Mouse (Mus musculus) urinary bladder, postnatal 10 days (tissue): ENCODE results near the gene Tcap.

ENCODE experiments used
- DNase-seq: peaks from one replicate; pipeline ENCODE4 v3.0.0; 2022; ENCODE audit warnings: low spot score

Gene Tcap

GRCm38 (mm10) chr11:98383261-98384030, at the start of gene Tcap:
TSS of gene Tcap (plus strand) at chr11:98383811.
- no peak for DNase-seq

GRCm38 (mm10) chr11:98333981-98334741, 49.5 kb upstream of the Tcap start:
- no peak for DNase-seq

DNA sequence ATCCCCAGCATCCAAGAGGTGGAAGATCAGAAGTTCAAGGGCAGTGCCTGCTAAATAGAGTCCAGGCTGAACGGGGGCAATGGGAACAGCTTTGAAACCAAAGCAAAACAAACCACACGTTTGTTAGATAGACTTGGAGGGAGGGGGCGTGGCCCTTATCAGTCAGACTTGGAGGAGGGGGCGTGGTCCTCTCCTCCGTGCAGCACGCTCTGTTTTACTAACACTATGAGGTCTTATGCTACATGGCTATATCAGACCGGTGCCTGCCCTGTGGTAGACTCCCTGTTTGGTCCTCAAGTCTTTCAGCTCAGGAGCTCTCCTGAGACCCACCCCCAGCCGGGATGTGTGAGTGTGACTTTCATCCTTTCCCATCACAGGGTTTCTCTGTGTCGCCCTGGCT, 48.4 kb upstream of the Tcap start:
- DNase-seq = no peak

DNA sequence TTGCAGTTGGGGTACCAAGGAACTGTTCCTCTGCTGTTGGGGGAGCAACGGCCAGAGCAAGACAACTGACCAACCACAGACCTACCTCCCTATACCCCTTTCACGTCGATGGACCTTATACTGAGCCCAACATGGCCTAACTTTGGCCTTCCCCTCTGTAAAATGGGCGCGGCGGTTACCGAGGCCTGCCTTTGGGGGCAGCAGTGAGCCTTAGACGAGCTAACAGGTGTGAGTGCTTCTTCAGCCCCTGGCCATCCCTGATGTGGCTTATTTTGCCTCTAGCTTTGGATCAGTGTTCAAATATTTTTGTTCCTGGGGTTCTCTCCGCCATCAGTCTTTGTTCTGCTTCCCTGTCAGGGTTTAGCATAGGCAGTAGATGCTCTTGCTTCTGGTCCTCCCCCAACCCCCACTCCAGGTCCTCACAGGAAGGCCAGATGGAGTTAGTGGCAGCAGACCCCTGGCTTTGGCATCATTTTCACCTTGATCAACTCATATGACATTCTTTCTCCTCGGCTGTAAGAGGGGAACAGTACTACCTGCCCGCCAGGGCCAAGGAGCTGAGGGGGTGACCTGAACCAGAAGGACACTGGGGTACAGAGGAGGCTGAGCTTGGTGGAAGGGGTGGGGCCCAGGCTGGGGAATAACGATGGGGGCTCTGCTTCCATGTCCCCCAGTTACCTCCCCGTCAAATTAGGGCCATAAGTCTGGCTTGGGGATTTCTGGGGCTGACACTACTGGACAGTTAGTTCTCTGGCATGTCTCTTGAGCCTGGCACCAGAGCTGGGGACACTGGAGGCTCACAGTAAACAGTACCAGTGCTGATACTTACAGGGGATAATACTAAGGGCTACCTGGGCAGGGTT, 47.1 kb upstream of the Tcap start:
- no peak for DNase-seq

DNA sequence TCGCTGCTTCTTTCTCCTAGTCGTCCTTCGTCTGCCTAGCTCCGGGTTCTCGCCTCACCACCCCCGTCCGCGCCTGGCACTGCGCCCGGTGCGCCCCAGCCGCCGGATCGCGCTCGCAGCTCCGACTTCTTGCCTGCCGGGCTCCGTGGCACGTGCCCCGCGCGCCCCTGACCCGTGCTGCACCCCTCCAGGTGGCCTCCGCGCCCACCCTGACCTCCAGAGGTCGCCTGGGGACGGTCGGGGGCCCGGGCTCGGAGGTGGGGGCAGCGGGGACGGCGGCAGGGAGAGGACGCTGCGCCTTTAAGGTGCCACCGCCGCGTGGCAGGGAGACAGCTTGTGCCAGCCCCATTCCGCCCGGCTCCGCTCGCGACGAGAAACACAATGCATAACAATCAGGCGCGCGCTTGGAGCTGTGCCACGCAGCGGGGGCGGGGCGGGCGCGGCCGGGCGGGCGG, 45.1 kb upstream of the Tcap start:
- no peak for DNase-seq

DNA sequence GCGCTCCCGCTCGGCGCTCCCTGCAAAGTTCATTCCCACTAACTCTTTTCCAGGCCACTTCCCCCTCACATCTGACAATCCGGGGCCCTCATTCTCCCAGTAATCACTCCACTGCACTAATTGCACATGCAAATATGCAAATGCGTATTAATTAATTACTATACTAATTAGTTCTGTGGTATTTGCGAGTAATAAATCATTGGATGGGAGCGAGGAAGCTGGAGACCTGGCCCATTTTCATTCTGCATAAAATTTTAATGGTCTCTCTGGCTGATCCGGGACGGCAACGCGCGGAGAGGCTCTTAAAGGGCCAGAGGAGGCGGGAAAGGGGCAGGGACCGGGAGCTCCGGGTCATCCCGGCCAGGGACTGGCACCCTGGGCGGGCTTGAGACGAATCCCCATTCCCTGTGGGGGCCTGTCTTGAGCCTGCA, 44.5 kb upstream of the Tcap start:
- DNase-seq = no peak

DNA sequence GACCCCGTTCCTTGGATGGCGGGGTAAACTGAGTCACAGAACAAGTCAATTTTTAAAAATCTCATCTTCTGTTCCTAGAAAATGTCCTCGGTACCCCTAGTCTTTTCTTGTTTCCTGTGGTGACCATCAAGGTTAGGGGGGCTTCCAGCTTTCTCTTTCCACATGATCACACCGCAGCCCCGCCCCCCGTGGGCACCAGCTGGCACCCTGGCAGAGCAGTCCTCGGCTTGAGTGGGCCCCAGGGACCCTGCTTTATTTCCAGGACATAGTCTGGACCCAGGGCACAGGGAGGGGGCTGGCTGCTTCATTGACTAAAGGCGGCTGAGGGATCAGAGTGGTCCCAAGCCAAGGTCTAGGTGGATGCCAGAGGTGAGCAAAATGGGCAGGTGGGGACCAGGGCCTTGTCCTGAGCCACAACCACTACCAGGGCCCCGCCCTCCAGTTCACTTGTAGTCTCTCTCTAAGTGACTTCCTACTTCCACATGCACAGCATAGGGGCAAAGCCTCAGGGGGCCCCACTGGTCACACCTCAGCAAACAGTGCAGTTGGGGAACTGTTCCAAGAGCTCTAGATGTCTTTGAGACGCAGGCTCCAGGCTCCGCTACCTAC, 43.8 kb upstream of the Tcap start:
- no peak for DNase-seq

DNA sequence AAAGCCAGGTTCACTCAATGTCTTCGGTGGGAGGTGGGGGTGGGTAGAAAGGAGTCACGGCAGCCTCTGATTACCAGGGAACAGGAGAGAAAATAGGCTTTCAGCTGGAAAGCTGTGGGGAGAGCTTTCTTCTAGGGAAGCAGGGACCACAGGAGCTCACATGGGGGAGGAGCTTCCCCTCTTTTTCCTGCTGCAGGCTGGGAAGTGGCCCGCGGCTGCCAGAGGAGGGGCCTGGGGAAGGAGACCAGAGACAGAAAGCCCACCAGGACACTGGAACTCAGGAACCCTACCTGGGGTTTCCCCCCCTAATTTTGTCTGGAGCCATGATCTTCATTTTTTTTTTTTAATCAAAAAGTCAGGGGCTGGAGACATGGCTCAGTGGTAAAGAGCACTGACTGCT, 43.0 kb upstream of the Tcap start:
- DNase-seq = no peak

DNA sequence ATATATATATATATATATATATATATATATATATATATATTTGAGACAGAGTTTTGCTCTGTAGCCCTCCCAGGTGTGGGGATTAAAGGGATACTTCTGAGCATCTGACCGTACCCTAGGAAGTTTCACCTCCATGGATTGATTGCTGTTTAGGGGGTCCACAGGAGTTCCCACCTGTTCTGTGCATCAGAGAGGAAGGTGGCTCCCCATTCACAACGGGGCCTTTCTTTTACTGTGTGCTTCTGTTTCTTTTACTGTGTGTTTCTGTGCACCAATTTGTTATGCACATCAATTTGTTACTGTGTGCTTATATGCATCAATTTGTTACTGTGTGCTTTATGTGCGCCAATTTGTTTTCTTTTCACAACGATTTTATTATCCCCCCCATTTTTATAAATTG, 42.4 kb upstream of the Tcap start:
- no peak for DNase-seq

DNA sequence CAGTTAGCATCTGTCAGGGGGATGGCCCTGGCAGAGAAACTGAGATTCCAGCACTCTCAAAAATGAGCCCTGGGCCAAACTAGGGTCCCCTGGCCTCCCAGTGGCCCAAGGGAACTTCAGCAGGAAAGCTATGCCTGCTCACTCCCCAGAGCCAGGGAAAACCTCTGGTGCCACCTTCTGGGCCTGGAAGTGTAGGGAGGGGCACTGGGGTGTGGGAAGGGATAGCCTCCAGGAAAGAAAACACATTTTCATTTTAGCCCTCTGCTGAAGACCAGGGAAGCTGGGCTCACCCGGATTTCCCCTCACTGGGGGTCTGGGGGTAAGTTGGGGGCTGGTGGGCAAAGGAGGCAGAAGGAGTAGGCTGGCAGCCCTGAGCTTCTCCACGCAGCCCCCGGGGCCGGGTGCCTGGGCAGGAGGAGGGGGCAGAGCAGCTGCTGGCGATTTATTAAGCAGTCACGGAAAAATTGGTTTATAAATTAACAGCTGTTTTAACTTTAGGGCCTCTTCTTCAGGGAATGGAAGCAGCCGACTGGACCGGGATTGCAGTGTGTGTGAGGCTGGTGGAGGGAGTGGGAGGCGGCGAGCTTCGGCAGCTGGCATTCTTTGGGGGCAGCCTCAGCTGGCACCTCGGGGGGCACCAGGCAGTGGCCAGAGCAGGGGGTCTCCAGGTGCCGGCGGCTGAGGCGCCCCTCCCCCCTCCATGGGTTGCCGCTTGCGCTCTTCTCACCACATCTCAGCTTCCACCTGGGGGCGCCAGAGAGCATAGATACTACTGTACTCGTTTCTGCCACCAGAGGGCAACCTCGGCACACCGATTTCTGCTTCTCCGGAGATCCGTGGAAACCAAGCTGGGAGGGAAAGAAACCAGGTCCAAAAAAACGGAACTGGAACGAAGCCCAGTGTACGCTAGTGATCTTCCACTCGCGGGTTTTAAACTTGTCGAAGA, 41.3 kb upstream of the Tcap start:
- DNase-seq = peak; percentile 74

DNA sequence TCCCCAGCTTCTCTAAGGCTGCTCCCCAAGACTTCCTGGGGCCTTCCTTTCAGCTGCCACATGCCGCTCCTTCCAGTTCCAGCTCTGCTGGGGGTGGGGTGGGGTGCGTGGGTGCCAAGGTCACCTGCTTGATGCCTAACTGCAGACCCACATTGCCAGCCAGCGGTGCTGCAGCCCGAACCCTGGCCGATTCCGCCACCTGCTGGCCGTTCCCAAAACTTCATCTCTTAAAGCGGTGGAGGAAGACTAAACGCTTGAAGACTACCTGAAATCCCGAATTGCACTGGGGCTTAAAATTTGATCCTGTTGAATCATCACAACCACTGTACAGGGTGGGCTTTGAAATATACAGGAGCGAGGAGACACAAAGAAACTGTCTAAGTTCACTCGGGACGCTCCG, 38.4 kb upstream of the Tcap start:
- DNase-seq = peak; percentile 39

GRCm38 (mm10) chr11:98346168-98346567, 37.4 kb upstream of the Tcap start:
- DNase-seq = no peak

DNA sequence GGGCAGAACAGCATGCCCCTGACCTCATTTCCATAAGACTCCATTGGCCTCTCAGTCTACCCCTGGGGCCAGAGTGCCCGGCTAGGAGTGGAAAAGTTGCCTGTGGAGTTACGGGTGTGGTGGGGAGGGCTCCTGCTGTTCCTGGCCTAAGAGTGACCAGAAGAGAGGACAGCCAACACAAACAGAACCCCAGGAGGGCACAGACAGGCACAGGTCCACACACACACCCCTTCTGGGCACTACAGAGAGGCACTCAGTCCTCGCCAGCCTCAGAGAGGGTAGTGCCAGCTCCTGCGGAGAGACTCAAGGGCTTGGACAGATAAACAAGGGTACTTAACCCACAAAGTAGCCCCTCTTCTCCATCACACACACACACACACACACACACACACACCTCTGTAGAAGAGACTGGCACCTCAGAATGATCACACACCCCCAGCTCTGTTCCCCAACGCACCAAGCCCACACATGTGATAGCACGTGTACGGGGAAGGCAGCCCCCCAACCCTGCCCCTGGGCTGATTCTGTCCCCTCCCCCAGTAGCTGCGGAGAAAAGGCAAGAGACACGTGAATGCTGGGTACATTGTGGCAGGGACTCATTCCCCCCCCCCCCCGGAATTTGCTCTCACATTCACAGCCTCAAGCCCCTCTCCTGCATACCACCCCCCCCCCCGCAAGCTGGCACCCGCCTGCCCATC, 36.1 kb upstream of the Tcap start:
- no peak for DNase-seq

GRCm38 (mm10) chr11:98348083-98348961, 35.3 kb upstream of the Tcap start, which contains the start of gene Ppp1r1b:
TSS of gene Ppp1r1b (plus strand) at chr11:98348404.
- no peak for DNase-seq

DNA sequence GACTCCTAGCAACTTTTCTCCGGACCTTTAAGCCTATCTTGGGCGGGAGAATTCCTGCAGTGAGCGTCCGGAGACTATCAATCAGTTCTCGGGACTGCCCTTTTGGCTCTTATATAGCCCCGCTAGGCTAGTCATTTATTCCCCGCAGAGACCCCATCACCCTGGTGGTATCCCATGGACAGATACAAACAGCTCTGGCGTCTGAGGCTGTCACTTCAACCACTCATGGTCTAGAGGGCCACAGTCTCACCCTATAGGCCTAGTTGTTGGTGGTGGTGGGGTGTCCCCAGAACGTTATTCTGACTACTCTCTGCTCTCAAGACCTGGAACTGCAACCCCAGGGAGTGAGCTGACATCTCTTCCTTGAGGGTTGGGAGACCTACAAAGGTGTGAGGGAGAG, 34.3 kb upstream of the Tcap start:
- DNase-seq = no peak

GRCm38 (mm10) chr11:98352272-98352990, 31.2 kb upstream of the Tcap start:
- DNase-seq = no peak

DNA sequence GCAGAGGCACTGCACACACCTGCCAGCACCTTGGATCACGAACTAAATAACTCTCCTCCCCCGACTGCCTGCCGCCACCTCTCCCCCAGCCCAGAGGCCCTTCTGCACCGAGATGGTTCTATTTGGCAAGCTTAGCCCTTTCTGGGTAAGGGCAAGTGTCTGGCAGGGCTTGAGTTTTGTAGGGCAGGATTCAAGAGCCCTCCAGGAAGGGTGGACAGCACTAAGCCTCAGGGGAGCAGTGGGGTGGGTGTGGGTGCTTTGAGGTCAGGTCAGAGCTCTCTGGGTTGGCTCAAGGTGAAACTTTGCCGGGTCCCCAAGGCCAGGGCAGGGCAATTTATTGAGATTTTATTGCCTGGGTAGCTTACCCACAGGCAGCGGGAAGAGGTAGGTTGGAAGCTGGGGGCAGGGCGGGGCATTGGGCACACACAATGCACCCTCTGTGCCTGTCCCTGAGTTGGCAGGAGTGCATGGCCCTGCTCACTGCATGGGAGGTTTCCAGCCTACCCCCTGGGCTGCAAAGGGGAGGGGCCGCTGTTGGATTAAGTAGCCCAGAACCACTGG, 29.9 kb upstream of the Tcap start:
- no peak for DNase-seq

DNA sequence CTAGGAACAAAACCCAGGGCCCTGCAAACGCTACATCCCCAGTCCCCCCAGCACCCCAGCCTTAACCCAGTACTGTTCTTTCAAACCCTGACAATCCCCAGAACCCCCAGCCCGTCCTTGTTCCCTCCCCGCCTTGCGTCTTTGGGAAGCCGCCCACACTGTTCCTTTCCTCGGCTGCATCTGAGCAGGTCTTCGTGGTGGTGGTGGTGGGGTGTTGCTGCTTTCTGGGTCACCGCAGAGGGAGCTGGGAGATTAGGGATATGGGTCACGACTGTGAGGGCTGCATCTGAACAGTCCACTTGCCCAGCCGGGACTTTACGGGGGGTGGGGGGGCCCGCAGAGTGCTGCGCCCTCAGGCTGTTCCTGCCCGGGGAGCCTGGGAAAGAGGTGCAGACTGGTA, 29.2 kb upstream of the Tcap start:
- no peak for DNase-seq
